Mouse (Mus musculus): Measurements from ENCODE around the gene Rab25.

Gene Rab25

DNA sequence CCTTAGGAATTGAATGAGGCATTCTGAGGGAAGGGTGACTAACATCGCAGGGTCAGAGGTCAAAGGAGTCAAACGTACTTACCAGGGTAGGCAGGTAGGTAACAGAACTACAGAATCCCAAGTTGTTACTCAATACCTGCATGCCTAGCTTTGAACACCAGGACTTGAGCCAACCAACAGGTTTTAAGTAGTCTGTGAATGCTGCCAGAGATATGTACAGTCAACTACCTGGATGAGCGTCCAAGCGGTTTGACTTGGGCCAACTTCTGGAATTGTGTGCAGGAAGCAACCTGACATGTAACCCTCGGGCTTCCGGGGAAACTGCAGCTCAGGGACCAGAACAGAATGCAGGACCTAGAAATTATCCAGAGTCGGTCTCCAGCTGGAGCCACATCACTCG is 25.1 kb downstream of the Rab25 start:
- DNase-seq, result no peak

DNA sequence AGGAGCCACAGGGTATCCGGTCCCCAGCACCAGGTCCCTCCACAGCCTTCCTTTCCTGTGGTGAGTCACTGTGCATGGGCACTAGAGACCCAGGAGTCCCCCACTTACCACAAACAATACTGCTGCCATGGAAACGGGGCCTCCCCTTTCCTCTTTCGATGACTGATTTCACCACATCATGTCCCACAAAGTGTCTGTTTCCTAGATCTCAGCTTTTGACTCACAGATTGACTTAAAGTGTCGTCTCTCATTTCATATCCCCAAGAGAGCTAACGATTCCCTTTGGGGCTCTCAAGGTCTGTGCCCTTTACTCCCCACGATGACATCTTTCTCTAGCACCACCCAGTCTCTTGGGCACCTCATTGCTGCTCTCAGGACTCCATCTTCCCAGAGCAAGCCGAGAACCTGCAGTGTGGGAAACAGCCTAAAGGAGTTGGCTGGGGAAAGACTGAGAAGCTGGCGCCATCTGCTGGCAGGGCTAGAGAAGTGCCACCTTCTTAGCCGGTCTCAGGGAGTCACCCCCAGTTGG is 26.2 kb downstream of the Rab25 start:
- peak; percentile 79 for DNase-seq

DNA sequence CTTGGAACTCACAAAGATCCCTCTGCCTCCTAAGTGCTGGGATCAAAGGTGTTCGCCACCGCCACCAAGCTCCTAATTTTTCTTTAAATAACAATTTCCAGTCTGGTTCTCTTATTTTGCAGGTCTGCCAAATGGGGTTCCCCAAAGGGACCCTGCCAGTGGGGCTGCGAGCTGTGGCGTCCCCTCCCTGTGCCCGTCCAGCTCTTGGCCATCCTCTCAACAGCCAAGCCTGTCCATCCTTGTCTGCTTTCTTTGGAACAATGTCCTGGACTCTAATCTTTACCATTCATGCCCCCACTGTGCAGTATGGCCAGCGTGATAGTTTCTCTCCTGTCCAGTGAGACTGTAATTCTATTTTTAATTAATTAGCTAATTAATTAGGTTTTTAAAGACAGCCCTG is 26.9 kb downstream of the Rab25 start:
- no peak for DNase-seq

DNA sequence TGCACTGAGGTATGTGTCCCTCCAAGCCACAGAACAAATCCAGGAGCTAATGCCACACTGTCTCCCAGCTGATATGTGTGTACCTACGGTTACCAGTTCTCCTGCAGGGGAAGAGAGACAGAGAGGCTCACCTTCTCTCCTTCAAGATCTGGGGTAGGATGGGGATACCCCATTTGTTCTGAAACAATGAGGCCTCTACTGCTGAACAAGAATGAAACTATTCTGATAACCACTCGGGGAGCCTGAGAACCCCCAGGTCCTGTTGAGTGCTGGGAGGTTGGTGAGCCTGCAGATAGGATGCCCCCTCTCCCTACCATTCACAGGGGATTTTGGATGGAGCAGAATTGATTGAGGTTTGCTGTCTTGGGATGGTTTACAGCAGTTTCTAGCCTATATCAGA is 28.0 kb downstream of the Rab25 start:
- DNase-seq, result no peak

DNA sequence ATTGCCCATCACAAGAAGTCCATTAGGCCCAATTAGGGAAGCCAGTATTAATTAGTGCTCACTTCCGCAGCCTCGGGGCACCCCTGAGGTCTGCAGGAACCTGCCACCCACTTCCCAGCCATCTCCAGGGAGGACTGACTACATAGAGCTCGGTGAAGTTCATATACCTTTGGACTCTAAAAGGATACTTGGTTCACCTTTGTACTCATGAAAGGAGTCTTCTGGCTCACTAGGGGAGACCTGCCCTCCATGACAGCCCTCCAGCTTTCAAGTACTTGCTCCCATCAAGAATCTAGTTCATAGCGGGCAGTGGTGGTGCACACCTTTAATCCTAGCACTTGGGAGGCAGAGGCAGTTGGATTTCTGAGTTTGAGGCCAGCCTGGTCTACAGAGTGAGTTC is 29.7 kb downstream of the Rab25 start:
- no peak for DNase-seq

DNA sequence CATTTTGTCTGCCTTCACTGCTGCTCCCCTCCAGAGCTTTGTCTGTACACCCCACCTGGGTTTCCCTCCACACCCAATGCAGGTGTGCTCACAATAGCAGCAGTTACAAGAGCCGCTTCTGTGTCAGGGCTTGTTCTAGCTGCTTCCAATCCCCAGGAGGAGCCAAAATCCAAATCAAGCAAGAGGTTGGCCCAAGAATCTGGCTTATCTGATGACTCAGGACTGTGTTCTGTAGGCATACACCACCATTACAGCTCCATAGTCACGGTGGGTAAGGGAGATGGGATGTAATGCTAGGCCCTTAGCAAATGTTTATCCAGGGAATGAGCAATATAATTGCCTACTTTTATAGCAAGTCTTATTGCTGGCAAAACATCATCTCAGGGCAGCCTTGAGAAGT is 31.7 kb downstream of the Rab25 start:
- DNase-seq, result no peak

DNA sequence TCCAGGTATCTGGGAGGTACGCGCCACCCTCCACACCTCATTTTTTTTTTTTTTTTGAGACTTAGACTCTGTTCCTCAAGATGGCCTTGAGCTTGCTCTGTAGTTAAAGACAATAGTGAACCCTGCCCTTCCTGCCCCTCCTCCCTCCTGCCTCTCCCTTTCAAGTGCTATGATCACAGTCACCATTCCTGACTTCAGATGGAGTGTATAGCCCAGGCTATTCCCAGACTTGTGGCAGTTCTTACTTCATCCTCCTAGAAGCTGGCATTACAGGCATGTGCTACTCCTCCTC is 33.1 kb downstream of the Rab25 start:
- no peak for DNase-seq

DNA sequence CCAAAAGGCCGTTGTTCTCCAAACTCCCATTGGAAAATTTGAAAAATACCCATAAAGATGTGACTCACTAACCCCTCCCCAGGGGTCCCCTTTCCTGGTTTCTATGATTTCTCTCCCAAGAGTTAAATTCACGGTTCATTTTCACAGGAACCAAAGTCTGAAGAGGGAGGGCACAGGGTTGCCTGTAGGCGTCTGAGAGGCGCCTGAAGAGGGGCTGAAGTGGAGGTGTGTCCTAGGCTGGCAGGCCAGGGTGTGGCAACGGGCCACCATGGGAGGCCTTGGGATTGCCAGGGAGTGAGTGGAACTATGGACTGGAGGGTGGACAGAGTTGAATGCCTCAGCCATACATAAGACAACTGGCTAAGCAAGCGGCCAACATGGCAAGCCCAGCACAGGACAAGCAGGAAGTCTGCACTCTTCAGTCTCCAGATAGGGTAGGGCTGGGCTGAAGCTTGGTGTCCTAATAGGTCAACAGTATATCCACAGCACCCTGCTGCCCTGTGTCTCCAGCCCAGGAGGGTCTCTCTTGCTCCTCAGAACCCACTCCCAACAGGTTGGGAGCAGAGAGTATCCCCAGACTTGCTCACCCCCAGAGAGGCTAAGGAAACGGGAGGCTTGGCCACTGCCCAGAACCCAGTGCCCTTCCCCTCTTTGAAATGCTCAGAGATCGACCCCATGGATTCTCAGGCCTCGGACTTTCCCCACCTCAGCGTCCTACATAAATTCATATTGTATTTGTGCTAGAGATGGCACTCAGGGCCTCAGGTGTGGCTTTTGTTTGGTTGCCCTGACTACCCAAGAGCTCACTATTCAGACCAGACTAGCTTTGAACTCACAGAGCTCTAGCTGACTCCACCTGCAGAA is 33.6 kb downstream of the Rab25 start:
- peak; percentile 85 for DNase-seq

DNA sequence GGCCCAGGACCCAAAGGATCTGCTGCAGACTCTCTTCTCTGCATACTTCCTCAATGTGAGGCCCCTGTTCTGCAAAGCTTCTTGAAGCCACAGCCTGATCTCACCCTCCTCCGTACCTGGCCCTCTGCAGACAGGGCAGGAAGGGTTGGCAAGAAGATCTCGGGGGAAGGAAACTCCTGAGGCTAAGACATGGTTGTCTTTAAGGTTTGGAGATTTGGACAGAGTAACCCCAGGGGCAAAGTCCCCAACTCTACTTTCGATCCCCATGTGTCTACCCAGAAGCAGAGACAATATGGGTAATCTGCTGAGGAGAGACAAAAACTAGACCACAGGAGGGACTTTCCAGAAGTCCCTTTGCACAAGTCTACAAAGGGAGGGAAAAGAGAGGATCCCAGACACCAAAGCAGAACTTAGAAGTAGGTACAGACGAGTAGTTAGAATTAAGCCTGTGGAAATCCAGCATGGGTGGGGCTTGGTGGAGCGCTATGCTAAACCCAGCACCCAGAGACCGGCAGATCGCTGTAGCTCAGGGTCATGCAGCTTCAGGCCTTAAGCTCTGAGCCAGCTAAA is 34.5 kb downstream of the Rab25 start:
- DNase-seq, result no peak

DNA sequence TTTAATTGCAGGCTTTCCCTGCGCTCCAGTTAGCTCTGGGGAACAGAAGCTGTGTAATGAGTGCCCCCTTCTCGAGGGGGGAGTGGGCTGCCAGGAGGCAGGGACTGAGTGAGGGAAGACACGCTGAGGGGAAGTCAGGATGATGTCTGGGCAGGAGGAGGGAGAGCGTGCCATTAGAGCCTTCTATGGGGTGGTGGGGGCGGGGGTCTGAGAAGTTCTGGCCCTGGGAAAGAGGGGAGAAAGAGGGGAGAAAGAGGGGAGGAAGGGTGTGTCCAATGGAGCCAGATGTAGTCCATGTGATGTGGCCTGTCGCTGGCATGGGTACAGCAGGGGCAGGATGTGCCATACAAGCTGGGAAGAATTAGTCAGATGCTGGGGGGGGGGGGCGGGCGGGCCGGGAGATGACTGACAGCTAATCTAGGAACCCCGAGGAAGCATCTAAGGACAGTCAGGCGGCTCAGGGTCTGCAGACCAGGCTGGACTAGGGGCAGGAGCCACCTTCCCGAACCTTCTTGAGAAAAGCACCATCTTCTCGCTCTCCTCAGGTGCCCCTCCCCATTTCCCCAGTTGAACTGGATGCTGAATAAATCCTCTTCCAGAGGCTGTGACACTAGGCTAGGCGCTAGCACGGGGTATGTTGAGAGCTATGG is 35.1 kb downstream of the Rab25 start:
- DNase-seq, result peak; percentile 72

DNA sequence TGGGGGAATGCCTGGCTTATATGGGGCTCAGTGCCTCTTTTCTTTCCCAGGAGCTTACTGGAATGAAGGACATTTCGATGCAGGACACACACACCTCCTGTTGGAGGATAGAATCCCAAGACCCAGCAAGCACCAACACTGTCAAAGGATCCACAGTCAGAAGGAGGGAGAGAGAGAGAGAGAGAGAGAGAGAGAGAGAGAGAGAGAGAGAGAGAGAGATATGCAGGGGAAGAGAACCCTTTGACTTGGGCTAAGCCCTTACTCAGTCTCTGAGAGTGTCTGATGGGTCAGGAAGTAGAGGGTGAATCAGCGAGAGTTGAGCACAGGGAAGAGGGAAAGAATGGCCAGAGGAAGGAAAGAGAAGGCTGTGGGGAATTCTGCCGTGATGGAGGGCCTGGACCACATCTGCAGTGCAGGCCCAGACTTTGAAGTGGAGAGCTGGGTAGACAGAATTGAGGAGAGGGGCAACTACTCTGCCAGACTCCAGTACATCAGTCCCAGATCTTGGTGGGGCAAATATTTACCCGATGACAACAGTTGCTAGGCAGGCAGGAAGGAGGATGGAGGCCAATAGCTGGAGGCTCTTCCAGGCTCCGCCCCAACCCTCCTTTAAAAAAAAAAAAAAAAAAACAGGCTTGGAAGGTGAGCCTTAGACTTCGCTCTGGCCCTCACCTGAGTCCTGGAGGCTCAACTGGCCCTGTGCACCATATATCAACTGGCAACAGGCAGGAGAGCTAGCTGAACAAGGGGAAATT is 35.8 kb downstream of the Rab25 start:
- peak; percentile 72 for DNase-seq

DNA sequence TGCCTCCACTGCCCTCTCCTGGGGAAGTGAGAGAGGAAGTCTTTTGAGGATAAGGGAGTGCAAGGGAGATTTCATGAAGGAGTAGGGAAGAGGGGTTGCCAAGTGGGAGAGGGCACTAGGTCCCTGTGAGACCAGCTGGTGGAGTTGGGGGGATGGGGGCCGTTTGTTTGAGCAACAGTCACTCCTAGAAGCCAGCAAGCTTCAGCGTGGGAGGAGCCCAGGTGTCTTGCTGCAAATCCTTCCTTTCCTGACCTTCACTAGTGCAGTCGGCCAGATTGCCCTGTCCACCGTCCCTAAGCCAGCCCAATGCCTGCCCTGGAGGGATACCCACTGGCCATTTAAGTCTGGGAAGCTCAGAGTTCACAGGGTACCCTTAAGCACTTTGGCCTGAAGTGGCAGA is 36.5 kb downstream of the Rab25 start:
- DNase-seq, result no peak

DNA sequence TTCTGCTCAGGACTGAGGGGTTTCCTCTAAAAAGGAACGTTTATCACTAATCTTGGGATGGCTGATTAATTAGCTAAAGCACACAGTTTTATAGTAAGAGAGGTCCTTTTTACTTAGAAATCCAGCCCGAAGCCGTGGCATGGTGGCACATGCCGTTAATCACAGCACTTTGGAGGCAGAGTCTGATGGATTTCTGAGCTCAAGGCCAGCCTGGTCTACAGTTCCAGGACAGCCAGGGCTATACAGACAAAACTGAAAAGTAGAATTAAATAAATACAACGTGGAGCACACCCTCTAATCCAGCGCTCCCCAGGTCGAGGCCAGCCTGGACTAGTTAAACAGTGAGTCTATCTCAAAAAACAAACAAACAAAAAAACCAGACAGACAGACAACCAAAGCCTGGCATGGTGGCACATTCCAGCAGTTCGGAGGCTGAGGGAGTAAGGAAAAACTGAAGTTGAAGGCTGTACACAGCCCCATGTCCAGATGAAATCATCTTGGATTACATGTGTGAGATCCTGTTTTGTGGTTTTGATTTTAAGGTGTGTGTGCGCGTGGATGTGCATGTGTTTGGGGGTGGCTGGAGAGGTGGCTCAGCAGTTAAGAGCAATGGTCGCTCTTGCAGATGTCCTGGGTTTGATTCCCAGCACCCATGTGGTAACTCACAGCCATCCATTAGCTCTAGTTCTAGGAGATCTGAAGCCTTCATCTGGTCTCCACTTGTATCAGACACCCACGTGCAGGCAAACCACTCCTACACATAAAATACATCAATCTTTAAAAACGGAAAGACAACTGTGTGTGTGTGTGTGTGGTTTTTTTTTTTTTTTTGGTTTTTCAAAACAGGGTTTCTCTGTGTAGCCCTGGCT is 37.4 kb downstream of the Rab25 start:
- DNase-seq, result no peak

DNA sequence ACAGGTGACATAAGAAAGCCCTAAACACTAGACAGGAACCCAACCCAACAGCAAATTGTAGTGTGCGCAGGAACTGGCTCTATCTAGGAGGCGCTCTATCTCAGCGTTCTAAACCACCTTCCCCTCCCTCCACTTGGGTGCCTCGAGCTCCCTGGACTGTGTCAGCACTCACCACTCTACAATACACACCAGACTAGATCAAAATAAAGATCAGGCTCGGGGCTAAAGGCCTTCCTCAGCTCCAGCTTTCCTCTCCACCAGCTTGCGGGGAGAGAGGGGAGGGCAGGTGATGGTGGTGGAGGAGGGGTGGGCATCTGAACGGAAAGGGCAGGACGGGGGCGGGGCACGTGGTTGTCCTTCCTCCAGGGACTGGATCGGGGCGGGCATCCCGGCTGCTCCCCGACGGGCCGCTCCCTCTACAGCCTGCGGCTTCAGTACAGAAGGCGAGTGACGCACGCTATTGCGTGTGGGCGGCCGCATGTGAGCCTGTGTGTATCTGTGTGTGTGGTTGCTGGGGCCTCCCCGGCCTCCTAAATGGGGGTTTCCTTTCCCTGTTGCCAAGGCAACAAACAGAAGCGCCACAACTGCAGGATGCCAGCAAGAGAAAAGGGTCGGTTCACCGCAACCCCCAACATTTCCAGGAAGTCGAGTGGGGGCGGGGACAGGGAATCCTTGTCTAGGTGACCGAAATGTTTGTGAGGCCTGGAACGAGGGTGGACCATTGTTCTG is 38.2 kb downstream of the Rab25 start, which contains the start of gene Lmna:
Gene Lmna (minus strand): TSS at position 265 of the 729 bp plus-strand sequence.
- peak; percentile 99 for DNase-seq

DNA sequence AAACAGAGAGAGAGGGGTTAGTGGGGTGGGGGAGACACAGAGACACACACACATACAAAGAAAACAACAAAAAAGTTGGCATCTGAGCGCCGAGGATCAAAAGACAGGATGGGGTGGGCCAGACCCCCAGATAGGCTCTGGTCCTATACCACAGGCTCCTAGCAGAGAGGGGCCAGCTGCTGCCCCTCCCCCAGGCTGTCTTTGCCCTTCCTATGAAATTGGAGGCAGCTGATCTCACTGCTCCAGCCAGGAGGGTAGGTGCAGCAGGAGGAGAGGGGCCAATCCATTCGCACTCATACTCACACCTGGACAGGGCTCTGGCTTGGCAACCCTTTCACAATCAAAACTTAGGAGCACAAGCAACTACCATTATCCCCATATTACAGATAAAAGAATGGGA is 38.9 kb downstream of the Rab25 start:
- DNase-seq, result no peak

DNA sequence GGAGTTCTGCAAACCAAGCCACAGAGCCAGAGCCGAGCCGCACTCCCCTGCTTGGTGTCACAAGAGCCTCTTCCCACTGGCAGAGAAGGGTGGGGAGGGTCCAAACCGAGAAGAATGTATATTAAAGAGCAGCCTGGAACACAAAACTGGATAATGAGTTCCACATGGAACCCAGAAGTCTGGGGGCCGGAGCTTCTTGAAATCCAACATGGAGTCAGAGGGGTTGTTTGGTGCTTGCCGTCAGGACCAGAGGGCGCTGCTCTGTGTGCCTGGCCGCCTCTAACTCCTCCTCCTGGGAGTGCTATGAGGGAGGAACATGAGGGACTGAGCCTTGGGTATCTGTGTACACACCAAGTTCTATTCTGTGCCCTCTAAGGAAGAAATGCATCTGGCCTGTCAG is 42.3 kb downstream of the Rab25 start:
- no peak for DNase-seq

DNA sequence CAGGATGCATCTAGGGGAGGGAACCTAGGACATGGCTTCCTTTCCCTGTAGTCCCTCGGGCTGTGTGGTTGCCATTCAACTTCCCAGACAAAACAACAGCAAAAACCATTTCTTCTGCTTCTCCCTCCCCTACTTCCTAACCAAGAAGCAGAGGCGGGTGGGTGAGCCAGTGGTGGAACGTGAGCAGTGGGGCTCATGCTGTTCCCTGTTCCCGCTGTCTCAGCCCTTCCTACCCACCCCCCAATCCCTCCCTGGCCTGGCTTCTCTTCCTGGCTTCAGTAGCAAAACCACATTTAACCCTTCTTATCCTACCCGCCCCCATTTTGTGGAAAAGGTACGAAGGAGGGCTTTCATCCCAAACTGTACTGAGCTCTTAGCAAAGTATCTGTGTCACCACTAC is 43.0 kb downstream of the Rab25 start:
- DNase-seq, result no peak

DNA sequence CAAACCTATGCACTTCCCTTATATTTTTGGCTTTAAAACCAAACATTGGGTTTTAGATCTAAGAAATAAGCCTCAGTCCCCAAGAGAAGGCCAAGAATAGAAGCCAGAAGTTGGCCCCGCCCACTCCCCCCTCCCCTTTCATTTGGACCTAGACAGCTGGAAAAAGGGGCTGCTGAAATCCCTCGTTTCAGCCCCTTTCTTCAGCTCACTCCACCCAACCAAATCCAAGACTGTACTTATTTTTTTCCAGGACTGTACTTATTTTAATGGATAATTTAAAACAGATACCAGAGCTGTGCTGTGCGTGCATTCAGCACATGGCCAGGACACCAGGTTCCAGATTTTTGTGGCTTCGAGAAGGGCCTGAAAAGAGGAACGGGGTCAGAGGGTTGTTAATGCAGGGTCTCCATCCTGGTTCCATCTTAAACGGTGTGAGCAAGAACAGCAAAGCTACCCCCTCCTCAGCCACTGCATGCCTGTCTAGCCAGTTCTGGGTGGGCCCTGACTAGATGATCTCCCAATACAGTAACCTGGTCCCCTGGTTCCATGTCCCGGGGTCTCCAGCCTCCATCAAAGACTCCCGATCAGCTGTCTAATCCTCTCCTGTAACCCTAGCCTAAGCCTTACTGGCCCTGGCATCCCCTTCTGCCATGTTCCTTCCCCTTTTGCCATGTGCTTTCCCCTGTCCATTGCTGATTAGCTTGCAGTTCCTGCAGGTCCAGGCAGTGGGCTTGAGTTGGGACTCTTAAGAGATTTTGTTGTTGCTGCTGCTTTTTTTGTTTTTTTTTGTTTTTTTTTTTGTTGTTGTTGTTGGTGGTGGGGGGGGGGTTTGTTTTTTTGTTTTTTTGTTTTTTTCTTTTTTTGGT is 44.0 kb downstream of the Rab25 start:
- no peak for DNase-seq

DNA sequence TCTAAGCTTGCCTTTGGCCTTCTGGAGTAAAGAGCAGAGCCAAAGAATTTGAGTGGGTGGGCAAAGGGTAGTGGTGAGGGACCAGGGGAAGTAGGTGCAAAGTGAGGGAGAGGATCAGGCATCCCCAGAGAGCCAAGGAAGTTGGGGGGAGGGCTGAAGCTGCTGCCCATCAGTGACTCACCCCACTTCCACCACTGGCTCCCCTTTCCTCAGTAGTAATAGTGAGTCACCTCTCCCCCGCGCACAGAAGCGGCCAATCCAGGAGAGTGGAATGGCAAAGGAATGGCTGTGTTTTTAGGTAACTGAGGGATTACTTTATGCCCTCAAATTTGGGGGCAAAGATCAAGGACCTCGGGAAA is 44.6 kb downstream of the Rab25 start:
- DNase-seq, result peak; percentile 64

DNA sequence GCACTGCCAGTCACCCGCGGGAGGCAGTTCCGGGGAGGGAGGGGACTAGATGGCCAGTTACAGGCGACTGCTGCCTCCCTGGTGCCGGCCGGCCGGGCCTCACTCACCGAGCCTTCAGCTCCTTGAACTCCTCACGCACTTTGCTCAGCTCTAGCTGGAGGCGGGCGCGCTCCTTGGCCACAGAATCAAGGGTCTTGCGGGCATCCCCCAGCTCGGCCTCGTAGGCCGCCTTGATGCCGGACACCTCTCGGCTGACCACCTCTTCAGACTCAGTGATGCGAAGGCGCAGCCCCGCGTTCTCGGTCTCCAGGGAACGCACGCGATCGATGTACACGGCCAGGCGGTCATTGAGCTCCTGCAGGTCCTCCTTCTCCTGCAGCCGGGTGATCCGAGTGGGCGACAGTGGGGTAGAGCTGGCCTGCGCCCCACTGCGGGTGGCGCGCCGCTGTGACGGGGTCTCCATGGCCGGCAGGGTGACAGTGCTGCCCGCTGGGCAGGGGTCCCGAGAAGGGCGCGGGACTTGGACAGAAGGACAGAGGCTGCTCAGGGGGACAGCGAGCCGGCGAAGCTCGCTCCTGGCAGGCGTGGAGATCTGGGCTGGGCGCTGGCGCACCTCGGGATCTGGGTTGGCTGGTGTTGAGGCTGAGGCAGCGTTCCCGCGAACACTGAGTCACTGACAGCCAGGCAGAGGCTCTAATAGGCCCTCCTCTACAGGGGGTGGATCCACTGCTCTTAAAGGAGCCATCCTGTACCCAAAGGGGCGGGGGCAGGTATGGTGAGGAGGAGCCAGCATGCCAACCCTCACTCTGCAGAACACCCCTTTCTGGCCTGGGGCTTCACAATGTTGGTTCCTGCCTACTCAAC is 45.2 kb downstream of the Rab25 start:
- DNase-seq, result peak; percentile 95

All from lung, postnatal 36 days (tissue).